ENCODE assay signal across 16 mouse cellular contexts in the genomic region with DNA sequence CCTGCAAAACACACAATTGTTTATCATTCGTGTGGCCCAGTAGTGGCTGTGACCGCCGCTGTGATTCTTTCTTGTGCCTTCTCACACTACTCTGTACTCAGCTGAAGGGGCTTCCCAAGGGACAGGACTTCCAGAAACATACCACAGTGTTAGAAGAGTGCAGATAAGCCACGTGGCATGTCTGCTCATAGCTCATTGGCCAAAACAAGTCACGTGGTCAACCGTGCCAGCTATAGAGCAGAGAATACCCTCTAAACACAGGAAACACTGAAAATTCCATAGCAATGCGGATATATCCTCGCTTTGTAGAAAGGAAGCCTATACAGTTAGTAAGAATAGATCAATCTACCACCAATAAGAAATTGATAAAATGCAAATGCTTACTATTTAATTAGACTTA.
"Had no signal": no experiment of that assay in that cellular context is flagged by ENCODE, and none has a peak within 500 bp of the region (broad histone marks: within the 10 kb centered on the region; RNA-seq: fewer than 3 reads in every experiment).

No protein-coding gene starts in this region.

- H3K27me3 ChIP-seq: midbrain, embryonic 13.5 days; neural tube, embryonic 13.5 days; neural tube, embryonic 15.5 days had no signal

- H3K4me3 ChIP-seq: midbrain, embryonic 10.5 days; midbrain, embryonic 13.5 days; myocyte; neural tube, embryonic 13.5 days; neural tube, embryonic 15.5 days had no signal

- H3K9me3 ChIP-seq: midbrain, embryonic 10.5 days; midbrain, embryonic 13.5 days; neural tube, embryonic 13.5 days; neural tube, embryonic 15.5 days had no signal

- H3K36me3 ChIP-seq: midbrain, embryonic 10.5 days; midbrain, embryonic 13.5 days; neural tube, embryonic 13.5 days; neural tube, embryonic 15.5 days had no signal

- H3K4me1 ChIP-seq: midbrain, embryonic 10.5 days; midbrain, embryonic 13.5 days; neural tube, embryonic 13.5 days; neural tube, embryonic 15.5 days had no signal

- H3K27ac ChIP-seq: liver, embryonic 14.5 days; midbrain, embryonic 10.5 days; midbrain, embryonic 13.5 days; neural tube, embryonic 13.5 days; neural tube, embryonic 15.5 days had no signal

- H3K9ac ChIP-seq: liver, embryonic 14.5 days; lung, embryonic 14.5 days; midbrain, embryonic 13.5 days; neural tube, embryonic 13.5 days; neural tube, embryonic 15.5 days had no signal

- H3K4me2 ChIP-seq: lung, embryonic 14.5 days; midbrain, embryonic 13.5 days; neural tube, embryonic 13.5 days; neural tube, embryonic 15.5 days had no signal

- DNase-seq: lung, adult 18-20 months; lung, embryonic 14.5 days; lung, postnatal 10 days; lung, postnatal 4 days; right cerebral cortex, postnatal 25 days; right cerebral cortex, postnatal 4 days; spleen, adult 18-20 months; thymus, adult 2 months; thymus, postnatal 25 days; thymus, postnatal 4 days had no signal
